ENCODE assay signal across 27 mouse cellular contexts in the genomic region with DNA sequence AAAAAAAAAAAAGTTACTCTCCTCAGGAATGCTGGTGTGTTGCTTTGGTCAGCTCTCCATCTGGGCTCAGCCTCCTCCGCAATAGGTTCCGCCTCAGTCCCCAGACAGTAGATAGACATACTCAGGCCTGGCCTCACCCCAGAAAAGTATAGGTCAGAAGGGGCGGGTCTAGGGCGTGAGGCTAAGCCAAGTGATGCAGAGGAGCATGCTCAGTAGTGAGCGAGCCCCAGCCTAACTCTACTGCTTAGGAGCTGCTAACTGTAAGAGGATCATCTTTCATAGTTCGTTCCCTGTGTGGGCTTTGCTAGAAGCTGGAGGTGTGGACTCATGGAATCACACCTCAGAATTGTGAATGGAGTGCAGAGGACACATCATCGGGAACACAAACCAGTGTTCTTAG. TPM values are rescaled to one million over a fixed set of nuclear protein-coding genes. Genes with fewer than 3 reads are reported as not detected.
DNase-seq lines count a peak whose midpoint lies in the region; ATAC-seq and TF ChIP-seq lines count a peak whose summit lies in the region.
"Had no signal": no experiment of that assay in that cellular context is flagged by ENCODE, and none has a peak within 500 bp of the region (broad histone marks: within the 10 kb centered on the region; RNA-seq: fewer than 3 reads in every experiment).

No protein-coding gene starts in this region.

- no peak overlapping the region for H3K27ac ChIP-seq in heart, embryonic 15.5 days
- no peak overlapping the region for H3K27ac ChIP-seq in limb, embryonic 12.5 days
- H3K27ac ChIP-seq in limb, embryonic 10.5 days: no peak overlapping the region
- peak overlapping the region; percentile 63 for H3K27ac ChIP-seq in ES-Bruce4 (ENCODE audit: insufficient read depth, low read length)
- H3K27ac ChIP-seq: embryonic facial prominence, embryonic 12.5 days; embryonic facial prominence, embryonic 15.5 days; forebrain, embryonic 12.5 days; forebrain, embryonic 15.5 days; heart, embryonic 10.5 days; heart, embryonic 13.5 days; hindbrain, embryonic 12.5 days; hindbrain, embryonic 15.5 days had no signal

- WGBS in heart, embryonic 15.5 days: 88% methylated on average over 7 of the region's 7 CpGs
- 88% methylated on average over 7 of the region's 7 CpGs for whole genome bisulfite sequencing in limb, embryonic 12.5 days
- WGBS in limb, embryonic 10.5 days: 93% methylated on average over 7 of the region's 7 CpGs

- H3K9me3 ChIP-seq in heart, embryonic 15.5 days (replicated peaks): no peaks in the 10 kb centered on the region
- no peaks in the 10 kb centered on the region for H3K9me3 ChIP-seq in limb, embryonic 12.5 days
- H3K9me3 ChIP-seq in limb, embryonic 10.5 days (replicated peaks): no peaks in the 10 kb centered on the region
- no peaks in the 10 kb centered on the region for H3K9me3 ChIP-seq in ES-Bruce4 (replicated peaks; ENCODE audit: control insufficient read depth, insufficient read depth, low read length, poor library complexity, severe bottlenecking)
- H3K9me3 ChIP-seq: embryonic facial prominence, embryonic 12.5 days; embryonic facial prominence, embryonic 15.5 days; forebrain, embryonic 12.5 days; forebrain, embryonic 15.5 days; heart, embryonic 10.5 days; heart, embryonic 13.5 days; hindbrain, embryonic 12.5 days; hindbrain, embryonic 15.5 days had no signal

- TF ChIP-seq POLR2A in ES-Bruce4 (IDR thresholded peaks at IDR 0.05; ENCODE audit: insufficient read depth, low read length): no peak

- peaks cover 35% of the 10 kb centered on the region for H3K36me3 ChIP-seq in heart, embryonic 15.5 days
- peaks cover 63% of the 10 kb centered on the region for H3K36me3 ChIP-seq in limb, embryonic 12.5 days
- H3K36me3 ChIP-seq in limb, embryonic 10.5 days: peaks cover 64% of the 10 kb centered on the region
- H3K36me3 ChIP-seq in ES-Bruce4 (ENCODE audit: control insufficient read depth, insufficient read depth, low read length, poor library complexity, severe bottlenecking): peaks cover 29% of the 10 kb centered on the region

- no peaks in the 10 kb centered on the region for H3K27me3 ChIP-seq in heart, embryonic 15.5 days
- H3K27me3 ChIP-seq in limb, embryonic 12.5 days: no peaks in the 10 kb centered on the region
- H3K27me3 ChIP-seq in limb, embryonic 10.5 days (ENCODE audit: low read depth, poor library complexity, severe bottlenecking): no peaks in the 10 kb centered on the region
- no peaks in the 10 kb centered on the region for H3K27me3 ChIP-seq in ES-Bruce4 (ENCODE audit: control insufficient read depth, insufficient read depth, low read length, poor library complexity, severe bottlenecking)
- H3K27me3 ChIP-seq: CH12.LX; embryonic facial prominence, embryonic 12.5 days; embryonic facial prominence, embryonic 15.5 days; forebrain, embryonic 12.5 days; forebrain, embryonic 15.5 days; heart, embryonic 13.5 days; hindbrain, embryonic 12.5 days; hindbrain, embryonic 15.5 days; Patski had no signal

- TF ChIP-seq EP300 in ES-Bruce4 (IDR thresholded peaks at IDR 0.05; ENCODE audit: insufficient read depth, low read depth, low read length): no peak

- 0 out of 2 replicates have a peak, but pooled peaks cover 10% of the 10 kb centered on the region for H3K4me1 ChIP-seq in heart, embryonic 15.5 days (replicated peaks)
- H3K4me1 ChIP-seq in limb, embryonic 12.5 days (replicated peaks): no peaks in the 10 kb centered on the region
- peaks cover 12% of the 10 kb centered on the region for H3K4me1 ChIP-seq in limb, embryonic 10.5 days
- H3K4me1 ChIP-seq in ES-Bruce4 (ENCODE audit: control insufficient read depth, insufficient read depth, low read length): no peaks in the 10 kb centered on the region
- H3K4me1 ChIP-seq: embryonic facial prominence, embryonic 12.5 days; forebrain, embryonic 15.5 days; heart, embryonic 13.5 days; hindbrain, embryonic 12.5 days had no signal

- TF ChIP-seq CTCF in ES-Bruce4 (IDR thresholded peaks at IDR 0.05; ENCODE audit: low read depth, low read length): no peak

- H3K4me2 ChIP-seq in heart, embryonic 15.5 days: no peak overlapping the region
- H3K4me2 ChIP-seq in limb, embryonic 12.5 days: no peak overlapping the region
- H3K4me2 ChIP-seq: embryonic facial prominence, embryonic 12.5 days; embryonic facial prominence, embryonic 15.5 days; forebrain, embryonic 12.5 days; forebrain, embryonic 15.5 days; heart, embryonic 13.5 days; hindbrain, embryonic 12.5 days; hindbrain, embryonic 15.5 days had no signal

- H3K9ac ChIP-seq in heart, embryonic 15.5 days: no peak overlapping the region
- no peak overlapping the region for H3K9ac ChIP-seq in limb, embryonic 12.5 days (replicated peaks)
- H3K9ac ChIP-seq in ES-Bruce4 (ENCODE audit: low read depth, poor library complexity, severe bottlenecking): no peak overlapping the region
- H3K9ac ChIP-seq: embryonic facial prominence, embryonic 12.5 days; embryonic facial prominence, embryonic 15.5 days; forebrain, embryonic 12.5 days; forebrain, embryonic 15.5 days; heart, embryonic 13.5 days; hindbrain, embryonic 12.5 days; hindbrain, embryonic 15.5 days had no signal

- ATAC-seq in heart, embryonic 15.5 days (replicated peaks; ENCODE audit: insufficient number of reproducible peaks, insufficient read depth, low FRiP score, low read depth): 0 out of 2 replicates have a peak, but pooled peaks have one; percentile 47
- 0 out of 2 replicates have a peak, but pooled peaks have one; percentile 13 for ATAC-seq in limb, embryonic 12.5 days (ENCODE audit: insufficient number of reproducible peaks, insufficient read depth, low FRiP score, low TSS enrichment, low read depth)
- ATAC-seq: activated CD4-positive, CD25-positive, alpha-beta regulatory T cell, adult 4 months; forebrain, embryonic 15.5 days; Patski had no signal

- no peak for DNase-seq in heart, adult 9 months (ENCODE audit: low spot score in 2 of 2)
- no peak for DNase-seq in limb, embryonic 10.5 days (ENCODE audit: low spot score)
- DNase-seq in R1 (ENCODE audit: low read depth, low spot score): peak; percentile 81
- DNase-seq in Muller cell, postnatal 12 days (ENCODE audit: inconsistent ontology term): no peak
- DNase-seq: adrenal gland, adult 8-10 months; adrenal gland, postnatal 25 days; B cell, adult 2 months; cerebellum, adult 2 months; cerebellum, adult 9-11 months; cerebellum, postnatal 25 days; gastrocnemius, postnatal 25 days; heart, adult 18-20 months had no signal

- no peak overlapping the region for H3K4me3 ChIP-seq in heart, embryonic 15.5 days
- H3K4me3 ChIP-seq in limb, embryonic 12.5 days (replicated peaks): no peak overlapping the region
- H3K4me3 ChIP-seq in limb, embryonic 10.5 days: no peak overlapping the region
- no peak overlapping the region for H3K4me3 ChIP-seq in ES-Bruce4 (ENCODE audit: low read depth, low read length)
- H3K4me3 ChIP-seq: embryonic facial prominence, embryonic 12.5 days; embryonic facial prominence, embryonic 15.5 days; erythroblast, embryonic 14.5 days; forebrain, embryonic 12.5 days; forebrain, embryonic 15.5 days; heart, embryonic 10.5 days; heart, embryonic 13.5 days; hindbrain, embryonic 12.5 days; hindbrain, embryonic 15.5 days had no signal

RNA-seq across cellular contexts. Expression of a gene that starts 7.4 kb away (rescaled TPM):
- polyA plus RNA-seq in heart, embryonic 15.5 days (2015; fragmentation: Nextera tagmentation; extraction: Ambion mirVana): 358 and 371 TPM in 2 replicates
- polyA plus RNA-seq in limb, embryonic 12.5 days (2016; fragmentation: Nextera tagmentation; extraction: Ambion mirVana): 401 and 407 TPM in 2 replicates
- polyA plus RNA-seq in limb, embryonic 10.5 days (2016; fragmentation: Nextera tagmentation; extraction: Ambion mirVana): 428 and 433 TPM in 2 replicates
- polyA plus RNA-seq in ES-Bruce4 (2011; ENCODE audit: insufficient read depth, insufficient read length, low read depth, missing spikeins): 263 and 294 TPM in 2 replicates

RNA-seq across cellular contexts. Expression of a gene that starts 18.7 kb away (rescaled TPM):
- polyA plus RNA-seq in heart, embryonic 15.5 days (2015; fragmentation: Nextera tagmentation; extraction: Ambion mirVana): 255 and 294 TPM in 2 replicates
- 325 and 346 TPM in 2 replicates for polyA plus RNA-seq in limb, embryonic 12.5 days (2016; fragmentation: Nextera tagmentation; extraction: Ambion mirVana)
- polyA plus RNA-seq in limb, embryonic 10.5 days (2016; fragmentation: Nextera tagmentation; extraction: Ambion mirVana): 144 and 208 TPM in 2 replicates
- polyA plus RNA-seq in ES-Bruce4 (2011; ENCODE audit: insufficient read depth, insufficient read length, low read depth, missing spikeins): 382 and 383 TPM in 2 replicates

RNA-seq across cellular contexts. Expression of a gene that starts 26.8 kb away (rescaled TPM):
- polyA plus RNA-seq in heart, embryonic 15.5 days (2015; fragmentation: Nextera tagmentation; extraction: Ambion mirVana): 129 and 139 TPM in 2 replicates
- polyA plus RNA-seq in limb, embryonic 12.5 days (2016; fragmentation: Nextera tagmentation; extraction: Ambion mirVana): 114 and 124 TPM in 2 replicates
- 141 and 150 TPM in 2 replicates for polyA plus RNA-seq in limb, embryonic 10.5 days (2016; fragmentation: Nextera tagmentation; extraction: Ambion mirVana)
- 145 and 154 TPM in 2 replicates for polyA plus RNA-seq in ES-Bruce4 (2011; ENCODE audit: insufficient read depth, insufficient read length, low read depth, missing spikeins)

RNA-seq across cellular contexts. Expression of a gene that starts 27.0 kb away (rescaled TPM):
- 1.2 and 1.7 TPM in 2 replicates for polyA plus RNA-seq in heart, embryonic 15.5 days (2015; fragmentation: Nextera tagmentation; extraction: Ambion mirVana)
- 2.2 TPM in 2 replicates for polyA plus RNA-seq in limb, embryonic 12.5 days (2016; fragmentation: Nextera tagmentation; extraction: Ambion mirVana)
- polyA plus RNA-seq in limb, embryonic 10.5 days (2016; fragmentation: Nextera tagmentation; extraction: Ambion mirVana): 0.88 and 1.6 TPM in 2 replicates
- 4.0 and 5.9 TPM in 2 replicates for polyA plus RNA-seq in ES-Bruce4 (2011; ENCODE audit: insufficient read depth, insufficient read length, low read depth, missing spikeins)
- polyA plus RNA-seq: erythroblast, embryonic 14.5 days had no signal

RNA-seq across cellular contexts. Expression of a gene that starts 50.5 kb away (rescaled TPM):
- polyA plus RNA-seq in heart, embryonic 15.5 days (2015; fragmentation: Nextera tagmentation; extraction: Ambion mirVana): 0.05 and 0.68 TPM in 2 replicates
- polyA plus RNA-seq in limb, embryonic 12.5 days (2016; fragmentation: Nextera tagmentation; extraction: Ambion mirVana): 0.15 TPM in 1 of 2 replicates, not detected in the other
- not detected in 2 replicates for polyA plus RNA-seq in limb, embryonic 10.5 days (2016; fragmentation: Nextera tagmentation; extraction: Ambion mirVana)
- not detected in 2 replicates for polyA plus RNA-seq in ES-Bruce4 (2011; ENCODE audit: insufficient read depth, insufficient read length, low read depth, missing spikeins)
- polyA plus RNA-seq: erythroblast, embryonic 14.5 days; heart, embryonic 13.5 days; Patski had no signal
